Mouse (Mus musculus) CD4-positive naive resting alpha-beta T cell, adult 76 days (primary cell): ENCODE measurements around the gene Rps3a1. TPM values are rescaled to one million over a fixed set of nuclear protein-coding genes. Genes with fewer than 3 reads are reported as not detected.

ENCODE experiments used
- total RNA-seq: library from RNA; stranded (reverse); gene quantifications from one replicate; pipeline ENCODE4 v1.2.4, GENCODE M21; 2023

Rps3a1 gene
- total RNA-seq, result 2,432 TPM

GRCm38 (mm10) chr3:86142263-86142933 lies at the start of gene Rps3a1:
TSS of gene Rps3a1 (minus strand) at chr3:86142702.

Other genes starting within 250 kb of the Rps3a1 start
- 0.29 TPM for gene Sh3d19, start 171.6 kb downstream of the Rps3a1 start, total RNA-seq
- gene Prss48, start 140.2 kb downstream of the Rps3a1 start, total RNA-seq, result not detected
- 79.1 TPM for gene Lrba, start 82.0 kb upstream of the Rps3a1 start, total RNA-seq